In genomic region chr11:20243214-20243913, GRCm38 (mm10) we compare ENCODE assay signal across 7 mouse cellular contexts. TPM values are rescaled to one million over a fixed set of nuclear protein-coding genes. Genes with fewer than 3 reads are reported as not detected.
DNase-seq lines count a peak whose midpoint lies in the region; ATAC-seq and TF ChIP-seq lines count a peak whose summit lies in the region.

No protein-coding gene starts in this region.

- no peak overlapping the region for H3K4me3 ChIP-seq in lung, adult 2 months (replicated peaks; ENCODE audit: extremely low read depth, low read depth, low read length)
- no peak overlapping the region for H3K4me3 ChIP-seq in kidney, postnatal 0 days (replicated peaks; ENCODE audit: low read depth, low read length)

- 50% methylated on average over 9 of the region's 9 CpGs for WGBS in lung, adult 2 months
- WGBS in kidney, postnatal 0 days, result 45% methylated on average over 9 of the region's 9 CpGs

- H3K36me3 ChIP-seq in kidney, postnatal 0 days (ENCODE audit: insufficient read depth, low read length), result peaks cover 37% of the 10 kb centered on the region

- H3K4me2 ChIP-seq in kidney, postnatal 0 days (ENCODE audit: low read length), result no peak overlapping the region

- 0 out of 2 replicates have a peak, but pooled peaks have one; percentile 12 for ATAC-seq in erythroid progenitor cell, adult 5-6 weeks (replicated peaks; ENCODE audit: low FRiP score, poor library complexity, severe bottlenecking)
- ATAC-seq in kidney, postnatal 0 days (replicated peaks; ENCODE audit: low FRiP score, low read depth), result peak; percentile 58; the same call in 1 of the 2 replicates

- H3K4me1 ChIP-seq in lung, adult 2 months (ENCODE audit: control insufficient read depth, insufficient read depth, low read length), result peaks cover 30% of the 10 kb centered on the region
- peaks cover 27% of the 10 kb centered on the region for H3K4me1 ChIP-seq in kidney, postnatal 0 days (replicated peaks; ENCODE audit: insufficient read depth, low read length)

- no peaks in the 10 kb centered on the region for H3K27me3 ChIP-seq in kidney, postnatal 0 days (ENCODE audit: insufficient read depth, low read length)

- TF ChIP-seq CTCF in lung, adult 2 months (IDR thresholded peaks at IDR 0.05; ENCODE audit: insufficient read depth, low read length), result 0 out of 2 replicates have a peak, but pooled peaks have one; percentile 11
- peak; percentile 48; the same call in 1 of the 2 replicates for TF ChIP-seq CTCF in kidney, postnatal 0 days (IDR thresholded peaks at IDR 0.05; ENCODE audit: low read depth)

- H3K9me3 ChIP-seq in kidney, postnatal 0 days (replicated peaks; ENCODE audit: low read length), result no peaks in the 10 kb centered on the region

- no peak overlapping the region for H3K9ac ChIP-seq in kidney, postnatal 0 days (ENCODE audit: low read depth, low read length)

- H3K27ac ChIP-seq in kidney, postnatal 0 days, result no peak overlapping the region

- TF ChIP-seq POLR2A in lung, adult 2 months (IDR thresholded peaks at IDR 0.05; ENCODE audit: borderline replicate concordance, extremely low read depth, low read depth, low read length), result no peak

- DNase-seq in lung, adult 2 months, result no peak
- no peak for DNase-seq in lung, postnatal 14 days
- peak; percentile 24 for DNase-seq in kidney, postnatal 0 days (ENCODE audit: low spot score)
- DNase-seq in neural tube, embryonic 10.5 days (ENCODE audit: extremely low spot score, low spot score), result peak; percentile 13
- no peak for DNase-seq in ovary, adult 18-20 months (ENCODE audit: low spot score)
- no peak for DNase-seq in left cerebral cortex, adult 11 months (ENCODE audit: low spot score)

RNA-seq across cellular contexts. Expression of gene Cep68, which starts 5.9 kb away (rescaled TPM):
- polyA plus RNA-seq in lung, adult 2 months (2012; rRNA removed), result 19.5 and 21.0 TPM in 2 replicates
- 3.6 and 6.3 TPM in 2 replicates for total RNA-seq in erythroid progenitor cell, adult 5-6 weeks (2015; ENCODE audit: low replicate concordance)
- total RNA-seq in erythroid progenitor cell, adult 5-6 weeks (2017; ENCODE audit: low replicate concordance), result 3.3 and 4.7 TPM in 2 replicates
- 22.5 and 24.9 TPM in 2 replicates for polyA plus RNA-seq in kidney, postnatal 0 days (2015; fragmentation: Nextera tagmentation; extraction: Ambion mirVana)

RNA-seq across cellular contexts. Expression of gene Rab1a, which starts 42.1 kb away (rescaled TPM):
- 49.9 and 69.8 TPM in 2 replicates for polyA plus RNA-seq in lung, adult 2 months (2012; rRNA removed)
- 86.1 and 103 TPM in 2 replicates for total RNA-seq in erythroid progenitor cell, adult 5-6 weeks (2015; ENCODE audit: low replicate concordance)
- 40.2 and 60.6 TPM in 2 replicates for total RNA-seq in erythroid progenitor cell, adult 5-6 weeks (2017; ENCODE audit: low replicate concordance)
- 322 and 341 TPM in 2 replicates for polyA plus RNA-seq in kidney, postnatal 0 days (2015; fragmentation: Nextera tagmentation; extraction: Ambion mirVana)

Comparison
In these comparisons a context has a peak if more than half of its experiments do, and no peak if none do; other contexts are left out.
1. DNase-seq: peak in kidney, postnatal 0 days (single experiment) and neural tube, embryonic 10.5 days (single experiment); none in lung, adult 2 months (single experiment), lung, postnatal 14 days (single experiment), ovary, adult 18-20 months (single experiment) and left cerebral cortex, adult 11 months (single experiment).